Mouse (Mus musculus) right cerebral cortex, postnatal 25 days (tissue): ENCODE data around the gene Epha10.
"Not testable (repeated sequence)": the region's sequence is repeated elsewhere in the genome, so short reads cannot be mapped to it uniquely, and the experiment has no call there.

Experiments used
- DNase-seq: peaks from one replicate; pipeline ENCODE4 v3.0.0; 2022

Epha10 gene

GRCm38 (mm10) chr4:124894508-124895428 lies 14.1 kb downstream of the Epha10 start:
- peak; percentile 86 for DNase-seq

- DNase-seq = no peak
These were observed 17.7 kb downstream of the Epha10 start for GRCm38 (mm10) chr4:124898428-124898827.

GRCm38 (mm10) chr4:124899906-124900305 lies 19.2 kb downstream of the Epha10 start:
- no peak for DNase-seq

- no peak for DNase-seq
These were observed 24.7 kb downstream of the Epha10 start for GRCm38 (mm10) chr4:124905417-124905816.

- DNase-seq = no peak
These were observed 25.5 kb downstream of the Epha10 start for GRCm38 (mm10) chr4:124905971-124906822.

- no peak for DNase-seq
These were observed 47.4 kb downstream of the Epha10 start for GRCm38 (mm10) chr4:124928102-124928501.

GRCm38 (mm10) chr4:124936613-124937471 lies 56.1 kb downstream of the Epha10 start, which contains the start of gene 9930104L06Rik:
TSS of gene 9930104L06Rik (plus strand) at chr4:124937048.
- DNase-seq = peak; percentile 95

- DNase-seq = not testable (repeated sequence)
These were observed 58.5 kb downstream of the Epha10 start, which contains the start of gene Cdca8 for GRCm38 (mm10) chr4:124939211-124939610. TSS of gene Cdca8 (minus strand) at chr4:124939311.

- peak; percentile 70 for DNase-seq
These were observed 62.3 kb downstream of the Epha10 start for GRCm38 (mm10) chr4:124943022-124943421.

GRCm38 (mm10) chr4:124943781-124944180 lies 63.1 kb downstream of the Epha10 start:
- DNase-seq = no peak

GRCm38 (mm10) chr4:124944961-124945360 lies 64.3 kb downstream of the Epha10 start:
- DNase-seq = no peak

GRCm38 (mm10) chr4:124949488-124949887 lies 68.8 kb downstream of the Epha10 start:
- no peak for DNase-seq

GRCm38 (mm10) chr4:124950181-124951035 lies 69.7 kb downstream of the Epha10 start:
- no peak for DNase-seq

- DNase-seq = no peak
These were observed 70.3 kb downstream of the Epha10 start for GRCm38 (mm10) chr4:124951036-124951433.

- DNase-seq = no peak
These were observed 72.8 kb downstream of the Epha10 start for GRCm38 (mm10) chr4:124953546-124953945.

GRCm38 (mm10) chr4:124957284-124957683 lies 76.6 kb downstream of the Epha10 start:
- DNase-seq = no peak

- no peak for DNase-seq
These were observed 78.4 kb downstream of the Epha10 start for GRCm38 (mm10) chr4:124959062-124959461.

GRCm38 (mm10) chr4:124960940-124961339 lies 80.2 kb downstream of the Epha10 start:
- no peak for DNase-seq

- DNase-seq = no peak
These were observed 81.9 kb downstream of the Epha10 start for GRCm38 (mm10) chr4:124962576-124962975.

- DNase-seq = no peak
These were observed 84.4 kb downstream of the Epha10 start for GRCm38 (mm10) chr4:124964912-124965599.
